Mouse (Mus musculus): Measurements from ENCODE around the gene Thumpd3.

Gene Thumpd3

GRCm38 (mm10) chr6:113078031-113078721 lies 32.2 kb downstream of the Thumpd3 start:
- peak; percentile 25 for DNase-seq (ENCODE audit: low read depth, low spot score)

GRCm38 (mm10) chr6:113079492-113079891 lies 33.5 kb downstream of the Thumpd3 start:
- peak; percentile 18 for DNase-seq (ENCODE audit: low read depth, low spot score)

- no peak for DNase-seq (ENCODE audit: low read depth, low spot score)
Measured at GRCm38 (mm10) chr6:113082229-113082628, 36.2 kb downstream of the Thumpd3 start.

GRCm38 (mm10) chr6:113084590-113084989 lies 38.6 kb downstream of the Thumpd3 start:
- no peak for DNase-seq (ENCODE audit: low read depth, low spot score)

- DNase-seq (ENCODE audit: low read depth, low spot score), result no peak
Measured at GRCm38 (mm10) chr6:113093206-113093605, 47.2 kb downstream of the Thumpd3 start.

- DNase-seq (ENCODE audit: low read depth, low spot score), result no peak
Measured at GRCm38 (mm10) chr6:113095547-113095946, 49.5 kb downstream of the Thumpd3 start.

- DNase-seq (ENCODE audit: low read depth, low spot score), result no peak
Measured at GRCm38 (mm10) chr6:113097662-113098061, 51.6 kb downstream of the Thumpd3 start.

- DNase-seq (ENCODE audit: low read depth, low spot score), result peak; percentile 27
Measured at GRCm38 (mm10) chr6:113099640-113100289, 53.7 kb downstream of the Thumpd3 start.

- DNase-seq (ENCODE audit: low read depth, low spot score), result no peak
Measured at GRCm38 (mm10) chr6:113102541-113102940, 56.5 kb downstream of the Thumpd3 start.

GRCm38 (mm10) chr6:113103765-113104164 lies 57.7 kb downstream of the Thumpd3 start:
- peak; percentile 78 for DNase-seq (ENCODE audit: low read depth, low spot score)

GRCm38 (mm10) chr6:113109378-113109777 lies 63.4 kb downstream of the Thumpd3 start:
- no peak for DNase-seq (ENCODE audit: low read depth, low spot score)

GRCm38 (mm10) chr6:113109956-113110355 lies 63.9 kb downstream of the Thumpd3 start:
- DNase-seq (ENCODE audit: low read depth, low spot score), result no peak

All from CD4-positive, CD25-positive, alpha-beta regulatory T cell, adult 2 months (primary cell).